Mouse (Mus musculus): Measurements from ENCODE around the gene Gdpd3.

DNA sequence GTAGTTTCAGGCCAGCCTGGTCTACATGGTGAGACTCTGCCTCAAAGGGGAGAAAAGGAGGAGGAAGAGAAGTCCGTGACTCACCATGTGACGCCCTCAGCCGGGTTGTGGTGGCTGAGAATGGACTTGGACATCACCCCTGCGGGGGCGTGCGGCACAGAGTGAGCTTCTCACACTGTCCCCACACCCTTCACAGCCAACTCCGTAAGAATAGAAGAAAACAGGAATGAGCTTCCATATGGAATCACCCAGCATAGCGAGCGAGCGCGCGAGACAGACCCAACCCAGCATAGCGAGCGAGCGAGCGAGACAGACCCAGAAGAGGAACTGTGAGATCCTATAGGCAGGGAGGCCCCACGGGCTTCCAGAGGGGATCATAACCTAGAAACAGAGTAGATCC, 26.6 kb upstream of the Gdpd3 start:
- TF ChIP-seq MYC (IDR thresholded peaks at IDR 0.05; ENCODE audit: low read depth, low read length), result no peak
- no peak for TF ChIP-seq ZC3H11A (IDR thresholded peaks at IDR 0.05; ENCODE audit: low read depth, low read length)
- no peak for TF ChIP-seq POLR2AphosphoS2 (IDR thresholded peaks at IDR 0.05; ENCODE audit: low read depth, low read length)
- TF ChIP-seq MAX (IDR thresholded peaks at IDR 0.05; ENCODE audit: low read length), result no peak
- TF ChIP-seq TCF12 (IDR thresholded peaks at IDR 0.05; ENCODE audit: low read depth, low read length), result no peak
- TF ChIP-seq MAFK (IDR thresholded peaks at IDR 0.05; ENCODE audit: insufficient replicate concordance, low read length), result no peak
- no peak for TF ChIP-seq CHD2 (IDR thresholded peaks at IDR 0.05; ENCODE audit: low read length)
- TF ChIP-seq EP300 (IDR thresholded peaks at IDR 0.05; ENCODE audit: low read length), result no peak
- TF ChIP-seq CTCF (conservative IDR thresholded peaks at IDR 0.05 in 1 of 2, IDR thresholded peaks at IDR 0.05 in 1 of 2; ENCODE audit: low read depth in 2 of 2, low read length in 2 of 2), result no peak

All from CH12.LX (cell line).